Mouse (Mus musculus) olfactory bulb, adult 2 months (tissue): Measurements from ENCODE around the gene Ifngr2.

Source experiments
- CTCF ChIP-seq: fragments of 200-500 bp; IDR thresholded peaks from 2 replicates; pipeline ENCODE4 v1.5.1; 2012; ENCODE audit warnings: low read depth, mild to moderate bottlenecking, low read length, moderate library complexity; ENCODE audit not compliant: insufficient read depth
- POLR2A ChIP-seq: fragments of 200-500 bp; IDR thresholded peaks from 2 replicates; pipeline ENCODE4 v1.6.1; 2012; ENCODE audit warnings: mild to moderate bottlenecking, low read depth, low read length, moderate library complexity; ENCODE audit not compliant: insufficient read depth

DNA sequence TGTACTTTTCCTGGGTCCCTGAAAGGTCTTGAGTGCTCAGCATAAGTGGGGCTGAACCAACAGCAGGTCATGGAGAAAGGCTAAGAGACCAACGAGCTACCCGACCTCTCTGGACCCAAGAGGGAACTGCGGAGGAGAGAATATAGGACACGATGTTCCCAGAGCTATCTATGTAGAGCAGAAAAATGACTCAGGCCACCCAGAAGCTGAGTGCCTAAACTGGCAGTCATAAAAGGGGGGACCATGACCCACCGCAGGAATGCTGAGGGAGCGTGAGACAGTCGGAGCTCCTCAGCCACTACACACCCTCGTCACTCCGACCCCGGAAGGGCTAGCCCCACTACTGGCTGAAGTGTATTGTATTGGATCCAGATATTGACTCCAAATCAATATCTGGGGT is 22.1 kb downstream of the Ifngr2 start:
- TF ChIP-seq POLR2A (no peak), CTCF (no peak)
